Mouse (Mus musculus): Measurements from ENCODE around the gene Aggf1. TPM values are rescaled to one million over a fixed set of nuclear protein-coding genes. Genes with fewer than 3 reads are reported as not detected.

Gene Aggf1
- 10 to 100 TPM; 33.8 to 34.1 TPM for total RNA-seq (2023)

GRCm38 (mm10) chr13:95374701-95375553, at the start of gene Aggf1:
Aggf1 (minus strand) TSS chr13:95375352.

GRCm38 (mm10) chr13:95323400-95323799, 51.8 kb downstream of the Aggf1 start, which contains the start of gene Zbed3:
Zbed3 (plus strand) TSS chr13:95323612.

Other genes starting within 250 kb of the Aggf1 start
- gene Pde8b, start 125.0 kb downstream of the Aggf1 start, total RNA-seq (2023), result 1 to 10 TPM in 1 of 2 experiments, under 1 TPM in 1; 0.64 to 1.1 TPM
- gene Zbed3, start 51.7 kb downstream of the Aggf1 start, total RNA-seq (2023), result 10 to 100 TPM in 1 of 2 experiments, 1 to 10 TPM in 1; 9.0 to 10.3 TPM
- not detected for gene Crhbp, start 69.6 kb upstream of the Aggf1 start, total RNA-seq (2023)
- gene S100z, start 103.4 kb upstream of the Aggf1 start, total RNA-seq (2023), result not detected
- gene F2rl1, start 149.9 kb upstream of the Aggf1 start, total RNA-seq (2023), result under 1 TPM in 1 of 2 experiments, not detected in 1; 0.13 TPM
- under 1 TPM; 0.87 to 0.97 TPM for gene F2r, start 243.1 kb upstream of the Aggf1 start, total RNA-seq (2023)